Mouse (Mus musculus): ENCODE results near the gene Gm45717.

Gm45717 gene

DNA sequence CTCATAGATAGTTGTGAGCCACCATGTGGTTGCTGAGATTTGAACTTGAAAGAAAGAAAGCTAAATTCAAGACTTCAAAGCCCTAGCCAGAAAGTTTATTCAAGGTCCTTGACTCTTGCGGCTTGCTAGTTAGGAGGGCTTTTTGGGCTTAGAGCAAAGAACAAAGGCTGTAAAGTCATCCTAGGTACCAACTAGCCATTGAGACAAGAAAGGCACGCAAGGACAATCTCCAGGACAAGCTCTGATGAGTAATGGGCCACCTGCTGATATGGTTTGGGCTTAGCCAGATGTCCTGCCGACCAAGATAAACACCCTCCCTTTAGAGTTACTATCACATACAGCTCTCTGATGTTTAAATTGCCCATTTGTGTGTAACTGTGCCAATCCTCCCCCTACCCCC, 13.0 kb upstream of the Gm45717 start:
- DNase-seq (ENCODE audit: low read depth, low spot score): peak; percentile 56

GRCm38 (mm10) chr7:140967862-140968591, 12.3 kb upstream of the Gm45717 start:
- DNase-seq (ENCODE audit: low read depth, low spot score): peak; percentile 92

DNA sequence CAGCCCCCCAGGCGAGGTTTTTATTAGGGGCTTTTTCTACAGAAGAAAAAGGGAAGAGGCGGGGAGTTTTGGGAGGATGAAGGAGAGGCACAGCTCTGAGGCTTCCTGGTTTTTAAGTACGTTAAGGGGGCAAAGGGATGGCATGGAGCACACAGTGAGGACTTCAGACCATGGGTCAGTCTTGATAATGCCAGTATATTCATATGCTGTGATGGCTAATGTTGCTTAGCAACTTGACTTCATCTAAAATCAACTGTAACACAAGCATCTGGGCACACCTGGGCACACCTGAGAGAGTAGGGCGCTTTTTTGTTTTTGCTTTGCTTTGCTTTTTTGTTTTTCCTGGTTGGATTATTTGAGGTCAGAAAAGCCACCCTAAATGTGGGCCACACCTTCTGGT, 11.2 kb upstream of the Gm45717 start, which contains the start of gene Ifitm1:
Ifitm1 (plus strand) TSS at position 301 of the 400 bp plus-strand sequence.
- no peak for DNase-seq (ENCODE audit: low read depth, low spot score)

DNA sequence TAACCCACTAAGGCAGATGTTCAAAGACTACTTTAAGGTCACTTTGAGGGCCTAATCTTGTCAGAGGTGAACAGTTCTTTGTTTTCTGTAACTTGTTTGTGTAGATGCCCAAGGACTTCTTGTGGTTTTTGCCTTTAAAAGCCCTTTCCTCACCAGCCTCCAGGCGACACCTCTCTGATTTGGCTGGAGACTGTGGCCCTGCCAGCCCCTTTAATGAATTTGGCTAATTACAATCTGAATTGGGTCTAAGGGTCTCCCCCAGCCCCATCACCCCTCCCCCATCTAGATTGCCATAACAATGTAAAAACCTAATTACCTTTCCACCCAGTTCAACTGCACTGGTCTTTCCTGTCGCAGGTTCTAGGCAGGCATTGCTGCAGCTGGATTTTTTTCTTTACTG, 7.0 kb upstream of the Gm45717 start:
- peak; percentile 85 for DNase-seq (ENCODE audit: low read depth, low spot score)

DNA sequence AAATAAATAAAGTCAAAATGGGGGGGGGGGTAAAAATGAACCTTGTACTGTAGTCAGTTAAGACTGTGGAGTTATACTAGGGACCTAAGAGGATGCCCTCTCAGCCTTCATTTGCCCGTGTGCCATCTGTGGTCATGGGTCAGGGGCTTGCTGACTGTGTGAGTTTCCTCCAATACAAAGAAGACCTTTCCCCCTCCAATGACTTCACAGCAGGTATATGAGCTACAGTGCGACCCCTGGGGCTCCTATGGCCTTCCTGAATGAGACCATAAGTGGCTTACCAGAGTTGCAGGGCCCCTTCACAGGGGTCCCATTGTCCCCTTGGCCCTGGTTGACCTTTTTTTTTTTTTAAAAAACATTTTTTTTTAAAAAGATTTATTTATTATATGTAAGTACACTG, 5.7 kb upstream of the Gm45717 start:
- no peak for DNase-seq (ENCODE audit: low read depth, low spot score)

GRCm38 (mm10) chr7:140960026-140960425, 4.3 kb upstream of the Gm45717 start:
- peak; percentile 81 for DNase-seq (ENCODE audit: low read depth, low spot score)

- DNase-seq (ENCODE audit: low read depth, low spot score): peak; percentile 96
Measured at GRCm38 (mm10) chr7:140959181-140959901, 3.6 kb upstream of the Gm45717 start.

- DNase-seq (ENCODE audit: low read depth, low spot score): peak; percentile 52
Measured at GRCm38 (mm10) chr7:140956556-140956869, 776 bp upstream of the Gm45717 start.

DNA sequence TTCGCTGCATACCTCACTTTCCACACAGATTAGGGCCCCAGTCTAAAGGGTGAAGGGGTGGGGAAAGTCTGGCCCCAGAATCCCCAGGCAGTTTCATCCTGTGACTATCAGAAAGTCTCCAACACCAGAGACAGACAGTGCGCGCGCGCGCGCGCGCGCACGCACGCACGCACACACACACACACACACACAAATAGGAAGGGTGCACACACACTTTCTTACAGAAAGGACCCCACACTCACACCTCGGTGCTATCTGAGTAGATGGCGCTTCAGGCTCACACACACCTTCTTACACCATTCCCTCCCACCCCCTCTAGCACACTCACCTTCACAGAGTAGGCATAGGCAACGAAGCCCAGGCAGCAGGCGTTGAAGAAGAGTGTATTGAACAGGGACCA, 395 bp downstream of the Gm45717 start:
- no peak for DNase-seq (ENCODE audit: low read depth, low spot score)

GRCm38 (mm10) chr7:140954733-140955071, 1.0 kb downstream of the Gm45717 start:
- no peak for DNase-seq (ENCODE audit: low read depth, low spot score)

DNA sequence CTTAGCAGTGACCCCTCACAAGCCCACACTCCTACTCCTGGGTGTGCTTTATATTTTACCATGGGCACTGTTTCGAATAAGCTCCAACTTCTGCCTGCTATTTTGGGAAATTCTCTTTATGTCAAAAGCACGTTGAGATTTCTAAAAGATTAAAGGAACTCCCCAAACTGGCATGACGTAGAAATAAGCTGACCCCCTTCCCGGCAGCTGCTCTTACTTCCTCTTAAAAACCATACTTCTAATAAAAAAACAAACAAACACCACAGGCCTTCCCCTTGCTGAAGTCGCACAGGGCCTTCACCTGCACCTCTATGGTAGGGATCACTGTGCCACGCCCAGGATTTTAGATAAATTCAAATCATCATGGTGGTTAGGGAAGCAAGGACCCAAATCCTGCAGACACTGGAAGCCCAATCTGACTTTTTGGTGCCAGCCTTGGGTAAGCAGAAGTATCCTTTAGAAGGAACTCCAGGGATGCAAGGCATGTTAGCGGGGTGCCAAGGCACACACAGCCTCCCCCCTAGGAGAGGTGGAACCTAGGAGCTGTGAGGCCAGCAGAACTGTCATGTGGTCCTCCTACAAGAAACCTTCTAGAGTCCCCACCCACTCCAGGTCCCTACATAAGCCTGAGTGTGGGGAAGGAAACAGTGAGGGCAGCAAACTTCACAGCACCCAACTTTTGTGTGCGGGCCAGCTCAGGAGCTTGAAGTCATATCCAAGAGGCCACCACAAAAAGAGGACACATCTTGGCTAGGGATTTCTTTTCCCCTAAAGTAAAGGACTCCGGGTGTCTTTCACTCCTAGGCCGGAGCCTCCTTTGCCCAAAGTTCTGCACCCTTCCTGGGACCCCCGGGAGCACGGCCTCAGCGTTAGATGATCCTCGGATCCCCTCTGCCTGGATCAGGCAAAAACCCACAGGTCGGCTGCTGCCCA, 1.7 kb downstream of the Gm45717 start:
- no peak for DNase-seq (ENCODE audit: low read depth, low spot score)

GRCm38 (mm10) chr7:140953133-140953532, 2.6 kb downstream of the Gm45717 start:
- DNase-seq (ENCODE audit: low read depth, low spot score): no peak

DNA sequence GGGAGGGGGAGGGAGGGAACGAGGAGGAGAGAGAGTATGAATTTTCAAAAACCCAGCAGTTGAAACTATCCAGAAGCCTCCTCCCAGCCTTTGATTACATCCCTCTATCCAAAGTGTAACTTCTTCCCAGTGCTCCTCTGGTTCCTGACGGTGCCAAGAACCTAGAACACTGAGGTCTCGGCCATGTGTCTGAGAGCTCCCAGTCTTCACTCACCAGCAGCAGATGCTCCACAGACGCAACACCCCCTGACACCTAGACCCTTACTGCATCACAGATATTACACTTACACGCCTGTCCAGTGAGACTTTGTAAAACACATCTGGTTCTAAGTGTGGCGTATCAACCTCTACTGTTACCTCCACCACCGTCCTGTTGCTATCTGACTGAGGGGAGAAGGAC, 3.3 kb downstream of the Gm45717 start:
- DNase-seq (ENCODE audit: low read depth, low spot score): no peak

GRCm38 (mm10) chr7:140951765-140952164, 4.0 kb downstream of the Gm45717 start:
- no peak for DNase-seq (ENCODE audit: low read depth, low spot score)

GRCm38 (mm10) chr7:140951051-140951450, 4.7 kb downstream of the Gm45717 start:
- no peak for DNase-seq (ENCODE audit: low read depth, low spot score)

DNA sequence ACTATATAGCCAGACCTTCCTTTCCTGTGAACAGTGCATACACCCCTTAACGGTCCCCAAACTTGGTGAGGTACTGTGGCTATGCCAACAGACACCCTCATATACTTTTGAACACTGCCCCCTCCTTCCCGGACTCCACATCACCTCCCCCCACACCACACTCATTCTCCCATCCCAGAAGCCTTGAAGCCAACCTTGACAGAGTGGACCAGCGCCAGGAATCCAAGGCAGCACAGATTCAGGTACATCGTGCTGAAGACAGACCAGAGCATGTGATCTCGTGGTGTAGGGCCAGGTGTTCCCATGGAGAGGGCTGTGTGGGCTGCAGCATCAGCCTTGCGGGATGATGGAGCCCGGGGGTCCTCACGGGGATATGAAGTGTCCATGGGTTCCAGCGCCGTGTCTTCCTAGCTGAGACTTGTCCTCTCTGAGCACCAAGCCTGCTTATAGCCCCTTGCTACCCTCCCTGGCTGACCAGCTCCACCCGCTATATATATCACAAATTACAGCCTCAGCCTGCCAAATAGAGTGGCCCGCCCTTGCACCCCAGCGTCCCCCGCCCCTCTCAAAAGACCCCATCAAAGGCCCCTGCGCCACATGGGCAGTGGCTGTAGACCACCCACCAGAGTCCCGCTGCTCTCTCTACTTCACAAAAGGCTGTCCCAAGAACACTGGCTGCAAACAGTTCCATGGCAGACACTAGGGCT, 5.8 kb downstream of the Gm45717 start, which contains the start of gene Ifitm5:
Ifitm5 (minus strand) TSS at position 468 of the 707 bp plus-strand sequence.
- DNase-seq (ENCODE audit: low read depth, low spot score): no peak

GRCm38 (mm10) chr7:140949255-140949654, 6.5 kb downstream of the Gm45717 start:
- DNase-seq (ENCODE audit: low read depth, low spot score): no peak

DNA sequence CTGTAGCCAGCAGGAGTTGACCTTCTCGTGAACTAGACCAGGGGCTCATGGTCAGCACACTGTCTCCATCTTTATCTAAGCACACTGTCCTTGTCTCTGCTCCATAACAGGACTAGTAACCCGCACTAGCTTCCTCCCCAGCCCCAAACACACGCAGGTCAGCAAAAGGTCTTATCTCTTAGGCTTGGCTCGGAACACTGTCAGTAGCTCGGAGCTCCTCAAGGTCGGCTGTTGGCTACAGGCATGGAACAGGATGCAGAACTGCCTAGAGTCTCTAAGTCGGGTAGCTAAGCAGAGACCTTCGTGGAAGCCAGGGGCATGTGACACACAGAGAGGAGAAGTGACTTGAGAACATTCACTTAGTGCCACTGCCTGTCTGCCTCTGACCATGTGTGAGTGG, 7.6 kb downstream of the Gm45717 start:
- no peak for DNase-seq (ENCODE audit: low read depth, low spot score)

DNA sequence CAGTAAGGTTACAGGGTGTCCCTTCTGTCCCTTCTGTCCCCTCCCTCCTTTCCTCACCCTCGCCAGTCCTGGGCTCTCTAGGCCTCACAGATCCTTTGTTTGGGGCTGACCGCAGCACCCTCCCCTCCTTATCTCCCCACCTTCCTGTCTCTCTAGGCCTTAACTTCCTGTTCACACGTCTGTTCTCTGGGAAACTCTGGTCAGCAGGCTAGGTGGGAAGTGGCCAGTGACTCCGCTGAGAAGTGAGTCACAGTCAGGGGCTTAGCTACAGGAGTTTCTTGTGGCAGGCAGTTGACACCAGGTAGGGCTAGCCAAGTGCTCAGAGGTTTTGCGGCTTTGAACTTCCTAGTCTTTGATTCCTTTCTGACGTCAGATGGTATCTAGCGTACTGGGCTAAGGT, 8.8 kb downstream of the Gm45717 start:
- no peak for DNase-seq (ENCODE audit: low read depth, low spot score)

DNA sequence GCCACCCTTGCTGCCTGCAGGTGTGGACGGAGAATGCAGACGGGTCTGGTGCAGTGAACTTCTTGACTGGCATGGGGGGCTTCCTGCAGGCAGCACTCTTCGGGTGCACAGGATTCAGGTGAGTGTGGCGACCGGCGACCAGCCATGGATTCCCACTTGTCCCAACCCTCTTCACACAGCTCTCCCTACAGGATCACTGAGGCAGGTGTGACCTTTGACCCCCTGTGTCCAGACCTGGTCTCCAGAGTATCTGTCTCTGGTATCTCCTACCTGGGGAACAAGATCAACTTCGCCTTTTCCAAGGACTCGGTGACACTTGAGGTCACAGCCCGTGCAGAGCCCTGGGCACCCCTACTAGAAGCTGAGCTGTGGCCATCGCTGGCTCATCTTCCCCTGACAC, 9.4 kb downstream of the Gm45717 start:
- DNase-seq (ENCODE audit: low read depth, low spot score): no peak

DNA sequence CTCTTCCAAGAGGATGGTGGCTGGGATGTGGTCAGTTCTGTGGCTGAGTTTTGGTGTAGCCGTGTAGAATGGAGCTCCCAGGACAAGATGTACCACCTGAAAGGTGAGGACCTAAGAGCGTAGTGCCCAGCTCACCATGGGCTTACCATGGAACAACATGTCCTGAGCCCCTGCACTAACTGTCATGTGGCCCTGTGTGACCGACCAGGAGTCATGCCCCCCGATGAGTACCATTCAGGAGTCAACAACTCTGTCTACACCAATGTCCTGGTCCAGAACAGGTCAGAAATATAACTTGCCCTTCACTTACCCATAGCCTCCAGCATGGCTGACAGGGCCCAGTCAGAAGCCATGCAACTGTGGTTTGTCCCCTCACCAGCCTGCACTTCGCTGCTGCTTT, 10.5 kb downstream of the Gm45717 start:
- DNase-seq (ENCODE audit: low read depth, low spot score): no peak

DNA sequence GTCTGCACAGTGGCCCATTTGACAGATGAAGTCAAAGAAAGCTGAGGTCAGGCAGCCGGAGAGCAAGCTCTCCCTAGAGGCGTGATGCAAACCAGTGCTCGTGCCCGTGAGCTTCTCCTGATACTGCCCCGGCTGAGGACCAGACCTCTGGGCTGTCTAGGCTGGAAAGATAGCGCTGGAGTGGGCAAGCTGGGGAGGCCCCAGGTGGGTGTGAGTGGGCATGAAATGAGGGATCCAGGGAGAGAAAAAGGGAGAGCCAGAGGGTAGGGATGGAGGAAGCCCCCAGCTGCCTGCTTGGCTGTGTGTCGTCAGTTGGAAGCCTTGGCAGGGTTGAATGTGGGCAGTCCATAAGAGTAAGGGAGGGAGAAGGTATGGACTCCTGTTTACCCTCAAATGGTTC, 11.5 kb downstream of the Gm45717 start:
- no peak for DNase-seq (ENCODE audit: low read depth, low spot score)
